Mouse (Mus musculus) granulocyte monocyte progenitor cell, adult 5-6 weeks (primary cell): ENCODE data around the gene AI597479. TPM values are rescaled to one million over a fixed set of nuclear protein-coding genes. Genes with fewer than 3 reads are reported as not detected.

ENCODE experiments used
- ATAC-seq: replicated peaks from 2 replicates; pipeline ENCODE4 v1.8.0; 2016; ENCODE audit warnings: mild to moderate bottlenecking, moderate TSS enrichment, inconsistent platforms; ENCODE audit not compliant: poor library complexity, severe bottlenecking
- total RNA-seq, 2 experiments: library from RNA; stranded (forward) in 1 of 2; stranded (reverse) in 1 of 2; fragments of 200-712, 200-1000 nt in 1 of 2; fragments of >200 nt in 1 of 2; fragmentation: Nextera tagmentation in 1 of 2; gene quantifications; 2 replicates each; pipeline ENCODE4 v1.2.3; 2014 to 2017

AI597479 gene
- total RNA-seq, 2 experiments from 2014 or later: 9.7 to 19.9 TPM

GRCm38 (mm10) chr1:43154491-43154890, 56.0 kb downstream of the AI597479 start:
- no peak for ATAC-seq

GRCm38 (mm10) chr1:43157907-43158306, 59.4 kb downstream of the AI597479 start:
- ATAC-seq: no peak

GRCm38 (mm10) chr1:43159429-43159828, 60.9 kb downstream of the AI597479 start:
- ATAC-seq: no peak

- no peak for ATAC-seq
Observed at GRCm38 (mm10) chr1:43162394-43162793, 63.9 kb downstream of the AI597479 start.

- peak; percentile 45 for ATAC-seq
Observed at GRCm38 (mm10) chr1:43163084-43163466, 64.6 kb downstream of the AI597479 start.

GRCm38 (mm10) chr1:43163467-43164418, 65.2 kb downstream of the AI597479 start:
- ATAC-seq: peak; percentile 90

GRCm38 (mm10) chr1:43164582-43164981, 66.1 kb downstream of the AI597479 start:
- ATAC-seq: no peak

Other genes starting within 250 kb of the AI597479 start
- 77.7 and 91.8 TPM in 2 replicates for gene Mrps9, start 247.5 kb upstream of the AI597479 start, total RNA-seq (2014; fragmentation: Nextera tagmentation)
- 83.1 and 85.3 TPM in 2 replicates for gene Mrps9, start 247.5 kb upstream of the AI597479 start, total RNA-seq (2017)
- 0.51 TPM in 1 of 2 replicates, not detected in the other for gene Gpr45, start 145.8 kb upstream of the AI597479 start, total RNA-seq (2014; fragmentation: Nextera tagmentation)
- gene Gpr45, start 145.8 kb upstream of the AI597479 start, total RNA-seq (2017): 0.04 TPM in 1 of 2 replicates, not detected in the other
- 17.0 and 27.6 TPM in 2 replicates for gene Tgfbrap1, start 73 bp upstream of the AI597479 start, total RNA-seq (2014; fragmentation: Nextera tagmentation)
- gene Tgfbrap1, start 73 bp upstream of the AI597479 start, total RNA-seq (2017): 9.0 and 11.8 TPM in 2 replicates
- gene Fhl2, start 98.3 kb downstream of the AI597479 start, total RNA-seq (2014; fragmentation: Nextera tagmentation): not detected in 2 replicates
- gene Fhl2, start 98.3 kb downstream of the AI597479 start, total RNA-seq (2017): 0.88 TPM in 1 of 2 replicates, not detected in the other